Mouse (Mus musculus) CH12.LX (cell line): ENCODE results near the gene Msrb2.

Experiments
- CTCF ChIP-seq, 2 experiments: IDR thresholded peaks in 1 of 2; conservative IDR thresholded peaks in 1 of 2; 2 replicates each; pipeline ENCODE4 v1.5.1; 2011 to 2012; ENCODE audit warnings: low read depth in 2 of 2, low read length in 2 of 2, improper control_type of control experiment in 1 of 2, inconsistent platforms in 1 of 2, mild to moderate bottlenecking in 1 of 2, moderate library complexity in 1 of 2
- MAFK ChIP-seq: IDR thresholded peaks from 2 replicates; pipeline ENCODE4 v1.6.1; 2011; ENCODE audit warnings: low read length, improper control_type of control experiment; ENCODE audit not compliant: insufficient replicate concordance
- MAZ ChIP-seq: IDR thresholded peaks from 2 replicates; pipeline ENCODE4 v1.6.1; 2012; ENCODE audit warnings: low read depth, mild to moderate bottlenecking, inconsistent platforms, low read length, improper control_type of control experiment, moderate library complexity

DNA sequence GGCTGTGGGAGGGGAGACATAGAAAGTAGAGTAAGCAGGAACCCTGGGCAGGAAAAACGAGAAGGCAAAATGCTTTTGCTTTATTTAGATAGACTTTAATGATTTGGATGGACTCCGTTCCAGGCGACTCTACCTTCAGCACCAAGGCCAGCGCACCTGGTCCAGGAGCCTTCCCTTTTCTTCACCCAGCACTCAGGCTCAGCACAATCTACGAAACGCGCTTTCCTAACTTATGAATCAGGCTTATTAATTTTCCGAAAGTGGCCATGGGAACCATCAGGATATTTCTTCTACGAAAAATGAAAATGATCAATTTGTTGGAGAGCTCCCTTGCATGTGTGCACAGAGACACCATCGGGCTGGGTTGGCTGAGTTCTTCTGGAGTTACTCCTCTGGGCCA lies 57.8 kb downstream of the Msrb2 start:
- no peak for TF ChIP-seq MAZ
- no peak for TF ChIP-seq CTCF (conservative IDR thresholded peaks at IDR 0.05 in 1 of 2, IDR thresholded peaks at IDR 0.05 in 1 of 2; ENCODE audit: low read depth in 2 of 2, low read length in 2 of 2)
- no peak for TF ChIP-seq MAFK
